Mouse (Mus musculus): ENCODE results near the gene Pnpla2. TPM values are rescaled to one million over a fixed set of nuclear protein-coding genes. Genes with fewer than 3 reads are reported as not detected.

Pnpla2 gene
- polyA plus RNA-seq, 1 experiment from 2014 or later: 23.4 TPM

GRCm38 (mm10) chr7:141460391-141461113, 5.6 kb downstream of the Pnpla2 start, which contains the start of gene Cracr2b:
Gene Cracr2b (plus strand): TSS chr7:141461094.
- Histone ChIP-seq H3K4me2 (peak within 1 kb of the TSS; percentile 66), H3K9me3 (ENCODE audit: control insufficient read depth, low read length) (no peaks in the 10 kb centered on the region), H3K9ac (ENCODE audit: low read depth, low read length) (peak within 1 kb of the TSS; percentile 55), H3K4me3 (ENCODE audit: low read depth, low read length) (peak within 1 kb of the TSS; percentile 44), H3K4me1 (replicated peaks; ENCODE audit: control insufficient read depth, insufficient read depth, low read length) (peaks cover 22% of the 10 kb centered on the region), H3K27ac (ENCODE audit: low read depth, low read length) (no peak within 1 kb of the TSS), H3K36me3 (ENCODE audit: control insufficient read depth, insufficient read depth, low read length) (no peaks in the 10 kb centered on the region), H3K27me3 (replicated peaks; ENCODE audit: control insufficient read depth, insufficient read depth, low read length) (peaks cover 55% of the 10 kb centered on the region)
- WGBS: 59% methylated on average over 15 of the region's 15 CpGs
- ATAC-seq (replicated peaks; ENCODE audit: low FRiP score) (no peak), DNase-seq (ENCODE audit: low spot score) (no peak)

GRCm38 (mm10) chr7:141461521-141462332, 6.7 kb downstream of the Pnpla2 start:
- H3K9me3 ChIP-seq (ENCODE audit: control insufficient read depth, low read length): no peaks in the 10 kb centered on the region
- H3K27me3 ChIP-seq (replicated peaks; ENCODE audit: control insufficient read depth, insufficient read depth, low read length): peaks cover 57% of the 10 kb centered on the region
- H3K36me3 ChIP-seq (ENCODE audit: control insufficient read depth, insufficient read depth, low read length): no peaks in the 10 kb centered on the region
- no peak overlapping the region for H3K27ac ChIP-seq (ENCODE audit: low read depth, low read length)
- WGBS: 3% methylated on average over 58 of the region's 59 CpGs
- DNase-seq (ENCODE audit: low spot score) (no peak), ATAC-seq (replicated peaks; ENCODE audit: low FRiP score) (no peak)
- peak overlapping the region; percentile 66 for H3K4me2 ChIP-seq
- peak overlapping the region; percentile 44 for H3K4me3 ChIP-seq (ENCODE audit: low read depth, low read length)
- peaks cover 21% of the 10 kb centered on the region for H3K4me1 ChIP-seq (replicated peaks; ENCODE audit: control insufficient read depth, insufficient read depth, low read length)
- H3K9ac ChIP-seq (ENCODE audit: low read depth, low read length): peak overlapping the region; percentile 55

GRCm38 (mm10) chr7:141462333-141462821, 7.4 kb downstream of the Pnpla2 start:
- Histone ChIP-seq H3K36me3 (ENCODE audit: control insufficient read depth, insufficient read depth, low read length) (no peaks in the 10 kb centered on the region), H3K27ac (ENCODE audit: low read depth, low read length) (no peak overlapping the region), H3K4me2 (peak overlapping the region; percentile 66), H3K27me3 (replicated peaks; ENCODE audit: control insufficient read depth, insufficient read depth, low read length) (peaks cover 57% of the 10 kb centered on the region), H3K4me3 (ENCODE audit: low read depth, low read length) (peak overlapping the region; percentile 44), H3K9ac (ENCODE audit: low read depth, low read length) (no peak overlapping the region; the same call in 1 of the 2 replicates), H3K9me3 (ENCODE audit: control insufficient read depth, low read length) (no peaks in the 10 kb centered on the region), H3K4me1 (replicated peaks; ENCODE audit: control insufficient read depth, insufficient read depth, low read length) (peaks cover 24% of the 10 kb centered on the region)
- no peak for ATAC-seq (replicated peaks; ENCODE audit: low FRiP score)
- no peak for DNase-seq (ENCODE audit: low spot score)
- 10% methylated on average over 5 of the region's 5 CpGs for WGBS

GRCm38 (mm10) chr7:141463824-141464602, 9.0 kb downstream of the Pnpla2 start:
- Histone ChIP-seq H3K4me1 (replicated peaks; ENCODE audit: control insufficient read depth, insufficient read depth, low read length) (peaks cover 33% of the 10 kb centered on the region), H3K9me3 (ENCODE audit: control insufficient read depth, low read length) (no peaks in the 10 kb centered on the region), H3K4me2 (peak overlapping the region; percentile 55), H3K27ac (ENCODE audit: low read depth, low read length) (no peak overlapping the region), H3K36me3 (ENCODE audit: control insufficient read depth, insufficient read depth, low read length) (no peaks in the 10 kb centered on the region), H3K27me3 (replicated peaks; ENCODE audit: control insufficient read depth, insufficient read depth, low read length) (peaks cover 57% of the 10 kb centered on the region), H3K4me3 (ENCODE audit: low read depth, low read length) (peak overlapping the region; percentile 32), H3K9ac (ENCODE audit: low read depth, low read length) (no peak overlapping the region)
- DNase-seq (ENCODE audit: low spot score): no peak
- no peak for ATAC-seq (replicated peaks; ENCODE audit: low FRiP score)
- 22% methylated on average over 12 of the region's 12 CpGs for WGBS

- ATAC-seq (replicated peaks; ENCODE audit: low FRiP score) (no peak), DNase-seq (ENCODE audit: low spot score) (no peak)
- H3K36me3 ChIP-seq (ENCODE audit: control insufficient read depth, insufficient read depth, low read length): no peaks in the 10 kb centered on the region; the same call in 1 of the 2 replicates
- H3K4me3 ChIP-seq (ENCODE audit: low read depth, low read length): peak overlapping the region; percentile 32
- no peak overlapping the region for H3K27ac ChIP-seq (ENCODE audit: low read depth, low read length)
- H3K4me2 ChIP-seq: peak overlapping the region; percentile 55
- WGBS: 9% methylated on average over 38 of the region's 38 CpGs
- no peaks in the 10 kb centered on the region for H3K9me3 ChIP-seq (ENCODE audit: control insufficient read depth, low read length)
- peaks cover 55% of the 10 kb centered on the region for H3K27me3 ChIP-seq (replicated peaks; ENCODE audit: control insufficient read depth, insufficient read depth, low read length)
- H3K9ac ChIP-seq (ENCODE audit: low read depth, low read length): peak overlapping the region; percentile 21
- peaks cover 40% of the 10 kb centered on the region for H3K4me1 ChIP-seq (replicated peaks; ENCODE audit: control insufficient read depth, insufficient read depth, low read length)
Measured at GRCm38 (mm10) chr7:141464603-141465201, 9.7 kb downstream of the Pnpla2 start.

GRCm38 (mm10) chr7:141465388-141466044, 10.5 kb downstream of the Pnpla2 start:
- H3K27me3 ChIP-seq (replicated peaks; ENCODE audit: control insufficient read depth, insufficient read depth, low read length): peaks cover 51% of the 10 kb centered on the region
- DNase-seq (ENCODE audit: low spot score) (no peak), ATAC-seq (replicated peaks; ENCODE audit: low FRiP score) (no peak)
- H3K27ac ChIP-seq (ENCODE audit: low read depth, low read length): no peak overlapping the region
- peak overlapping the region; percentile 55; the same call in 1 of the 2 replicates for H3K4me2 ChIP-seq
- WGBS: 42% methylated on average over 9 of the region's 10 CpGs
- H3K4me3 ChIP-seq (ENCODE audit: low read depth, low read length): no peak overlapping the region
- peaks cover 41% of the 10 kb centered on the region for H3K4me1 ChIP-seq (replicated peaks; ENCODE audit: control insufficient read depth, insufficient read depth, low read length)
- no peaks in the 10 kb centered on the region for H3K9me3 ChIP-seq (ENCODE audit: control insufficient read depth, low read length)
- H3K36me3 ChIP-seq (ENCODE audit: control insufficient read depth, insufficient read depth, low read length): peaks cover 5% of the 10 kb centered on the region
- no peak overlapping the region for H3K9ac ChIP-seq (ENCODE audit: low read depth, low read length)

- ATAC-seq (replicated peaks; ENCODE audit: low FRiP score) (no peak), DNase-seq (ENCODE audit: low spot score) (no peak)
- H3K4me3 ChIP-seq (ENCODE audit: low read depth, low read length): no peak overlapping the region
- WGBS: 57% methylated on average over 7 of the region's 7 CpGs
- H3K27me3 ChIP-seq (replicated peaks; ENCODE audit: control insufficient read depth, insufficient read depth, low read length): peaks cover 46% of the 10 kb centered on the region
- no peaks in the 10 kb centered on the region for H3K9me3 ChIP-seq (ENCODE audit: control insufficient read depth, low read length)
- no peak overlapping the region for H3K27ac ChIP-seq (ENCODE audit: low read depth, low read length)
- H3K9ac ChIP-seq (ENCODE audit: low read depth, low read length): no peak overlapping the region
- H3K4me2 ChIP-seq: 0 out of 2 replicates have a peak overlapping the region, but pooled peaks have one; percentile 2
- peaks cover 41% of the 10 kb centered on the region for H3K4me1 ChIP-seq (replicated peaks; ENCODE audit: control insufficient read depth, insufficient read depth, low read length)
- H3K36me3 ChIP-seq (ENCODE audit: control insufficient read depth, insufficient read depth, low read length): peaks cover 10% of the 10 kb centered on the region
Measured at GRCm38 (mm10) chr7:141466045-141466394, 11.0 kb downstream of the Pnpla2 start.
